Mouse (Mus musculus): Measurements from ENCODE around the gene Cenpb.

Gene Cenpb

DNA sequence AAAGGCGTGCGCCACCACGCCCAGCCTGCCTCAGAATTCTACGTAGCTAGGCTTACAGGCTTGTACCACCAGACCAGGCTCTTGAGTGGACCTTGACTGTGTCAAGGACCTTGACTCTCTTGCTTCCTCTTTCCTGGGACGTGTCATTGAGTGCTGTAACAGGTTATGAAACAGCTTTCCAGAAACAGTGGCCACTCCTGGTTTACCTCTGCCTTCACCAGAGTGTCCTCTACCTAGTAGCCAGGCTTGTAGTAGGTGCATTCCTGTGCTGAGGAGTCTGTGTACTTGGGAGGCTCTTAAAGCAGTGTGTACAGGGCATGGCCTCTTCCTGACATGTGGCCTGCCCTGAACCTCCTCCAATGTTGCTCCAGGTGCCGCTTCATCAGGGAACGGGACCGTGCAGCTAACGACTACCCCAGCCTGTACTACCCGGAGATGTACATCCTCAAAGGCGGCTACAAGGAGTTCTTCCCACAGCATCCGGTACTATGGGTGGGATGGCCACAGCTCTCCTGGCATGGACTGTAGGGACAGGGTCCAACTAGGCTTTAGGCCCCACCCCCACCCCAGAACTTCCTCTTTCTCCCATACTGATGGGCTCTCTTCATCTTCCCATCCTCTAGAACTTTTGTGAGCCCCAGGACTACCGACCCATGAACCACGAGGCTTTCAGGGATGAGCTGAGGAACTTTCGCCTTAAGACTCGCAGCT lies 16.9 kb upstream of the Cenpb start:
- DNase-seq: no peak

DNA sequence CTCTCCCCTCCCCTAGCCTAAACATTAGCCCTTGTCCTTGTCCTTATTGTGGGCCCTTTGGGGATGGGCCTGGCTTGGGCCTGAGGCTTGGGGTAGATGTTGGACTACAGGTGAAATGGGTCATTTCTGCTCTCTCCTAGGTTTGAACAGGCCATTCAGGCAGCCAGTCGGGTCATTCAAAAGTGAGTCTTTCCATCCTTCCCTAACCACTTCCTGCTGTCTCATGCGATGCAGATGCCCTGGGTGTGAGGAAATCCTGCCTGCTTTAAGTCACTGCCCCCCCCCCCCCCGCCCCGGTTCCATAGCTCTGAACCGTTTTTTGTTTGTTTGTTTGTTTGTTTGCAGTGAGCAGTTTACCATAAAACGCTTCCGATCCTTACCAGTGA lies 11.1 kb upstream of the Cenpb start:
- DNase-seq: no peak

DNA sequence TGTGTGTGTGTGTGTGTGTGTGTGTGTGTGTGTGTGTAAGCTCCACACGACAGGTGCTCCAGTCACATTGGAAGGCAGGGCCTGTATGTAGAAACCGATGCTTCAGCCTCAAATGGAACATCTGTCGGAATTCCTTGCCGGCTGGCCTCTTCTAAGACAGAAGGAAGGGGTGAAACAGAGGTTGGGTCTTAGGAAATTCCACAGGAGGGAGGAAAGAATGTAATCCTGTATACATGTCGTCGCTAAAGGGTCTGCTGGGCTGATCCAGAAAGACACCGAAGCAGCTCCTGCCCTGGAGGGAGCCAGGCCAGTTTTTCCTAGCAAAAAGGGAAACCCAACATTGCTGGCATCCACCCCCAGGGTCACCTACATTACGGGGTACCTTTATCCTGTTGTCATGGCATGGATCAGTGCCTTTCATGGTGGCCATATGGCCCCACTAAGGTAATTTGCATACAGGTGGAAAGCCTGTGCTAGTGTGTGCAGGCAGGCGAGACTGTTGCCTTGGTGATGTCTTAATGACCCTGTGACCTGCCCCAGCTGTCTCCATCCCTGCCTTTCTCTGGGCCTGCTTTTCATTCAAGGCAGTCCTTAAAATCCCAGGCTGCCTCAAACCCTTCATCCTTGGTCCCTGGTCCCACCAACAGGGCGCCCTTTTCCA lies 10.6 kb upstream of the Cenpb start:
- DNase-seq: peak; percentile 77

DNA sequence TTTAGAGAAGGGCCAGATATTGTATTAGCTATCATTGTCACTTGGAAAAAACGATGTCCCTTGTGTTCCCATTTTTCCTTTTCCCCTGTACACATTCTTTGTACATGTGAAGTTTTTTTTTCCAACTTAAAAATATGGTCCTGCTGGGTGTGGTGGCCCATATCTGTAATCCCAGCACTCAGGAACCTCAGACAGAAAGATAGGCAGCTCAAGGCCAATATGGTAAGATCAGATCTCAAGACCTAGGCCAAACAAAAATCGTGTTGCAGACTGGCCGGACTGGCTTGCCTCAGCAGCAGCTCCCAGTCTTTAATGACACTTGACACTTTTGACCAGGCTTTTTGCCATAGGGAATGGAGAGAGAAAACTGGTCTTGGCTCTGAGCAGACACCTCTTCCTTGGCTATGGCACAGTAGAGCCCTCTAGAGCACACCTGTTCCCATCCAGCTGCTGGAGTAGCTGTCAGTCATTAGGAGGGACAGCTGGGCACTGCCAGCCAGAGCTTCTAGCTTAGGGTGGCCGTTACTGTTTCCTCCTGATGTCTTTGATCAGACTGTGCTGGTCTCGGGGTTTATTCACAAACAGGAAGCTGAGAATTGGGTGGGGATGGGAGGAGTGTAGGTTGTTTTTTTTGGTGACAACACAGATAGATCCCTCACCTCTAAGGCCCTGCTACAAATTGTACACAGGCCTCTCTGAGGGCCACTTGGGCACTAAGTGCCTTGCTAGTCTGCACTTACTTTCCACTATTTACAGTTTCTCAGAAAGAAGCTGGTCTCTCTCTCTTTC lies 9.8 kb upstream of the Cenpb start:
- no peak for DNase-seq

DNA sequence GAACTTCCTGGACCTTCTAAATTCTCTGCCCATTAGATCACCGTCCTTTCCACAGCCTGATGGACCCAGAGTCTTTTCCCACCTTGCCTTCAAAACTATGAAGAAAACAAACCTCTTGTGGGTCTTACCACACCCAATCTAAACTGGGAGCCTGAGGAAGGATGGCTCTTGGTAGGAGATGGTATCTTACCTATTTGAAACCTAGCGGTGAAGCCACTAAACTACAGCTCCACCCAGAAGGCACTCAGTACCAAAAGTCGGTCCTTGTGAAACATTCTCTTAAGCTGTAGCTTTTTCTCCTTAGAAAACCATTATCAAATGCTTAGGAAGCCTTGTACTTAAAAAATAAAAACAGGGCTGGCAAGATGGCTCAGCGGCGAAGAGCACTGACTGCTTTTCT lies 8.4 kb upstream of the Cenpb start:
- no peak for DNase-seq

GRCm38 (mm10) chr2:131187602-131187922 lies 7.7 kb upstream of the Cenpb start:
- DNase-seq: no peak

- DNase-seq: peak; percentile 87
Observed at GRCm38 (mm10) chr2:131186771-131187601, 7.1 kb upstream of the Cenpb start, which contains the start of the genes Cdc25b and Spef1. TSS of gene Cdc25b (plus strand) at chr2:131186949. TSS of gene Spef1 (minus strand) at chr2:131187282.

DNA sequence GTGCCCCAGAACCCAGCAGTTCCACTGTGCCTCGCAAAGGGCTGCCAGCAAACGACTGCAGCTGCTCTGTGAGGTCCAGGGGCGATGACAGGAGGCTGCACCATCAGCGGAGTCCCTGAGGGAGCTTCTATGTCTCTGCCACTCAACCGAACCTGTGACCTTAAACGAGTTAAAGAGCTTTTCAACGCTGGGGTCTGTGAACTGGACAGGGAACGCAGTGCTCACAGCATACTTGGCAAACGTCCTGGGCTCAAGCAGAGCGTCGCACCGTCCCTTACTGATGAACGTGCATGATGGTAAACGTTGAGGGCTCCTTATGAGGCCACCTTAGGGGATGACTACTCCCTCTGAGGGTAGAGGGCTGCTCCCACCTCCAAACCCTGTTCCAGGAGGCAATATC lies 6.5 kb upstream of the Cenpb start:
- no peak for DNase-seq

GRCm38 (mm10) chr2:131179246-131179886 lies 501 bp downstream of the Cenpb start:
- peak; percentile 60 for DNase-seq

GRCm38 (mm10) chr2:131178828-131179245 lies 1.0 kb downstream of the Cenpb start:
- peak; percentile 45 for DNase-seq

DNA sequence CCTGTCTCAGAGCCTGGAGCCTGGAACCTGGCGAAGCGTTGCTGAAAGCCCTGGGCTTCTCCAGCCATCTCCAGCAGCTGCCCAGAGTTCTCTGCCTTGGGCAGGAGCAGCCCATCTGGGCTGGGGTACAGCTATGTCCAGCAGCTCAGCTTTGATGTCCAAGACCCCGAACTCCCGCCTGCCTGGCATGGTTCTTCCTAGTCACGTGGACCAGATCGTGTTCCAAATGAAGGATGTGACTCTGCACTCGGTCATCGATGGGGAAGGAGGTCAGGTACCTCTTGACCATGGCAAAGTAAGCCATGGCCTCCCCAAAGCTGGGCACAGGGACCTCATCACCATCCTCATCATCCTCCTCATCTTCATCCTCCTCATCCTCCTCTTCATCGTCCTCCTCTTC lies 1.9 kb downstream of the Cenpb start:
- peak; percentile 44 for DNase-seq

- DNase-seq: peak; percentile 89
Observed at GRCm38 (mm10) chr2:131176491-131176890, 3.4 kb downstream of the Cenpb start.

- peak; percentile 61 for DNase-seq
Observed at GRCm38 (mm10) chr2:131175945-131176309, 3.9 kb downstream of the Cenpb start.

DNA sequence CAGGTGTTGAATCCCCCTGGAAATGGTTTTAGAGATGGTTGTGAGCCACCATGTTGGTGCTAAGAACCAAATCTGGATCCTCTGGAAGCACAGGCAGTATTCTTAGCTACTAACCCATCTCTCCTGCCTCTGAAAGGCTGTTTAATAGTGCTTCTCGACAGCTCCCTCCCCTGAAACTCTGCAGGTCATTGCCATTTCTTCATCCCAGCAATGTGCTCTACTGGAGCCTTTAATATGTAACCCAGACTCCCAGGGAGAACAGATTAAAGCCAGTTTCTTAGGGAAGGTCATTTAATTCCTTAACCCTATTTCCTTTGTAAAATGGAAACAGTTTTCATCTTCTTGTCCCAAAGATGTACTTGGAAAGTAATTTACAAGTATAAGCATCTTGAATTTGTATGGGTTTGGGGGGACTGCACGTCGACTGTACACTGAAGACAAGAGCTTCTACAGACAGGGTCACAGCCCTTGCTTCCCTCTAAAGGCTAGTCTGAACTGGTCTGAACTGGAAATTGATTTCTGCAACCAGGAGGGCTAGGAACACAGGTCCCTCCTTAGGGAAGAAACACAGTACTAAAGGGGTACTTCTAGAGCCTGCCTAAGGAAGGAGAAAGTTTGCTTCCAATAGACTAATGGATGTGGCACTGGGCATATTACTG lies 4.5 kb downstream of the Cenpb start:
- peak; percentile 40 for DNase-seq

DNA sequence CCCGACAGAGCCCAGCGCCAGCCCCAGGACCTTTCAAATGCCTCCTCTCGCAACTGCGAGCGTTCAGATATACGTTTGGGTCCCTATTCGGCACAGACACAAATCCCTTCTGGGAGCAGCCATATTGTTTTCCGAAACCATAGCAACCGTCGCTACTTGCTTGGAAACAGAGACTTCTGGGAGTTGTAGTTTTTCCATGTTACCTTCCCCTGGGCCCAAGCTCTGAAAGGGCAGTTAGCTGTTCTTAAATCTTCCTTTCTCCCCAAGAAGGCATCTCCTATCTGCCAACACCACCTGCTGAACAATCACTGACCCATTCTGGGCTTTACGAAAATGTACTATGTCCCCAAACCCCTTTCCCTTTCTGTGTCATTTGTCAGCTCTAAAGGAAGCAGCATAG lies 5.2 kb downstream of the Cenpb start:
- DNase-seq: peak; percentile 73

- DNase-seq: no peak
Observed at GRCm38 (mm10) chr2:131172322-131172721, 7.5 kb downstream of the Cenpb start.

GRCm38 (mm10) chr2:131171401-131172104 lies 8.3 kb downstream of the Cenpb start:
- DNase-seq: peak; percentile 64

- DNase-seq: no peak
Observed at GRCm38 (mm10) chr2:131170936-131171335, 8.9 kb downstream of the Cenpb start.

GRCm38 (mm10) chr2:131168914-131169313 lies 11.0 kb downstream of the Cenpb start:
- no peak for DNase-seq

- no peak for DNase-seq
Observed at GRCm38 (mm10) chr2:131167984-131168383, 11.9 kb downstream of the Cenpb start.

DNA sequence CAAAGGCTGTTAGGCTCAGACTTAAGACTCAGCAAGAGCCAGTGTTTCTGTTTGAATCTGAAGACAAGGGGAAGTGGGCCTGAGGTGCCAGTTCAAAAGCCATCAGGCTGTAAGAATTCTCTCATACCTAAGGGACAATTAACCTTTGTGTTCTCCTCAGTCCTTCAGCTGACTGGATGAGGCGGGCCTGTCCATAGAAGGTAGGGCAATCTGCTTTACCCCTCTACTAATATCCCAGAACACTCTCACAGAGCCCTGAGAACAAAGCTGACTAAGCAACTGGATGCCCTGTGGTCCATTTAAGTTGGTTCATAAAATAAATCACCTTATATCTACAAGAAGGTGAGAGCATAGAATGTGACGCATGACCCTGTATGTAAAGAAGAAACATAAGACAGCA lies 13.7 kb downstream of the Cenpb start:
- DNase-seq: no peak
